Mouse (Mus musculus) right cerebral cortex, postnatal 14 days (tissue): ENCODE data around the gene Tmem178.
A peak's percentile ranks its signal among the peaks of the same experiment; 100 is the strongest.
"Not testable (repeated sequence)": the region's sequence is repeated elsewhere in the genome, so short reads cannot be mapped to it uniquely, and the experiment has no call there.

Experiments
- DNase-seq: peaks from one replicate; pipeline ENCODE4 v3.0.0; 2022

Tmem178 gene

DNA sequence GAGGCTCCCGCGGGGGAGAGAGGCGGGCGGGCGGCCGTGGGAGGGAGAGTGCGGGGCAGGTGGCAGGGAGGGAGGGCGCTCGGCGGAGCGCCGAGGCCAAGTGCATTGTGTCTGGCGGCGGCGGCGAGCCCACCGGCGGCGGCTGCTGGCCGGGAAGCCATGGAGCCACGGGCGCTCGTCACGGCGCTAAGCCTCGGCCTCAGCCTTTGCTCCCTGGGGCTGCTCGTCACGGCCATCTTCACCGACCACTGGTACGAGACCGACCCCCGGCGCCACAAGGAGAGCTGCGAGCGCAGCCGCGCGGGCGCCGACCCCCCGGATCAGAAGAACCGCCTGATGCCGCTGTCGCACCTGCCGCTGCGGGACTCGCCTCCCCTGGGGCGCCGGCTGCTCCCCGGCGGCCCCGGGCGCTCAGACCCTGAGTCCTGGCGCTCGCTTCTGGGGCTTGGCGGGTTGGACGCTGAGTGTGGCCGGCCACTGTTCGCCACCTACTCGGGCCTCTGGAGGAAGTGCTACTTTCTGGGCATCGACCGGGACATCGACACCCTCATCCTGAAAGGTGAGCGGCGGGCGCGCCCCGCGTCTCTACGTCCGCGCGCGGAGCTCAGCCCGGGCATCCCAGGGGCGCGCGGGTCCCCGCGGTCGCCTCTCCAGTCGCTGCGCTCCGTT is at the start of gene Tmem178:
Gene Tmem178 (plus strand): TSS at position 103 of the 669 bp plus-strand sequence.
- DNase-seq = peak; percentile 33

- no peak for DNase-seq
Observed at GRCm38 (mm10) chr17:80896481-80896880, 48.0 kb upstream of the Tmem178 start.

- no peak for DNase-seq
Observed at GRCm38 (mm10) chr17:80897709-80898440, 46.6 kb upstream of the Tmem178 start.

GRCm38 (mm10) chr17:80899513-80900199 is 44.8 kb upstream of the Tmem178 start:
- DNase-seq = no peak

DNA sequence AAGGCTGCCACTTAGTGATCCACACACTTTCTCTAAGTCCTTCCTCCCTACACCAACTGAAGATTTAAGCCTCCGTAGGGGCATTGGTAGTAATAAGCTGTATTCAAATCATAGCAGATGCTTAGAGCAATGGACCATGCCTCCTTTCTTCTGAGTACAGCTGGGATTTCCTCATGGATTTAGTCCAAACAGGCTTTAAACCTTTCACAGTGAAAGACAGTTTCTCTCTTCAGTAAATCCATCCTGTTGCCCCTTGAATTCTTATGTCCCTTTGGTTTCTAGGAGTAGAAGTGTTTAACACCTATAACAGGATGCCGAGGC is 44.3 kb upstream of the Tmem178 start:
- no peak for DNase-seq

GRCm38 (mm10) chr17:80901885-80902284 is 42.5 kb upstream of the Tmem178 start:
- no peak for DNase-seq

DNA sequence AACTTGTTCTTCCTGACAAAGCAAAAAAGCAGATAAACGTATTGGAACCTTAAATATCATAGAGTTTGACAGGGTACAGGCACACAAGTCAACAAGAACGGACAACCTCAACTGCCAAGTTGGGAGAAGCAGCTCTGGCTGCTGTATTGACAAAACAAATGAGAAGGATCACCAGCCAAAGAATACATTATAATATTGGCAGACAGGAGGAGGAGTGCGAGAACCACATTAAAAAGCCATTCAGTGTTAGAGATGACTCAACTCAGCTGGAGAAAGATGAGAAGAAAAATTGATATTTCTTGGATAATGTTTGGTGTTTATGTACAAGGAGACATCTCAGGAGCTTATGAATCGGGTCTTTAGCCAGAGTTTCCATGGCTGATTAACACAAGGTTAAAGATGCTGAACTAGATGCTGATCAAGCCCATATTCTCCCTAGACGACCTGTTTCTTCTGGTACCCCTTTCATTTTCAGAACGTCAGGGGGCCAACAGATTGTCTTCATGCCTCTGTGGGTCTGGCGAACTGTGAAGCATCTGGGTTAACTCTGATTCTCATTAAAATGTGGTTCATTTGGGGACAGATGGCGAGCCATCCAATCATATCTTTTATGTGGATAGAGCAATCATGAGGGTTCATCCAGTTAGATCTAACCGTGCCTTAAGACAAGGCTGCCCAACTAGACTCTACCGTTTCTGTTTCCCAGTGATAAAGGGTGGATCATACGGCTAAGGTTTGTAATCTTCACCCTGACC is 41.1 kb upstream of the Tmem178 start:
- no peak for DNase-seq

GRCm38 (mm10) chr17:80904061-80904460 is 40.4 kb upstream of the Tmem178 start:
- no peak for DNase-seq

DNA sequence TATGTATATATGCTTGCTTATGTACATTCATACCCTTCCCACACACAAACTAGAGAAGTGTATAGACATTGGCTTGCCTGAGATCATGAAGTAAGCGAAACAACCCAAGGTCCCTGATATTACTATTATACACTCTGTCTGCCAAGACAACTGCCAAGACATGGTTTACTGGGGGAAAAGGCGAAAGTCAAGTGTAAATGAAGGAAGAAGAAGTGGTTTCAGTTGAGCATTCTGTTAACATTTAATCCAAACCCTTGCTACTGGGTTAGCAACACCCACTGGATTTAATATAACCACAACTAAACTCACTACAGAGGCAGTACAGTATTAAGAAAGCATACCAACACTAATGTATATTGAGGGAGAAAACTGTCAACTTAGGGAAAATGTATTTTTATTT is 28.8 kb upstream of the Tmem178 start:
- DNase-seq = no peak

GRCm38 (mm10) chr17:80919261-80919660 is 25.2 kb upstream of the Tmem178 start:
- DNase-seq = no peak

- DNase-seq = peak; percentile 40
Observed at GRCm38 (mm10) chr17:80921286-80922134, 22.9 kb upstream of the Tmem178 start.

GRCm38 (mm10) chr17:80925554-80925953 is 18.9 kb upstream of the Tmem178 start:
- DNase-seq = no peak

- no peak for DNase-seq
Observed at GRCm38 (mm10) chr17:80927151-80927550, 17.3 kb upstream of the Tmem178 start.

DNA sequence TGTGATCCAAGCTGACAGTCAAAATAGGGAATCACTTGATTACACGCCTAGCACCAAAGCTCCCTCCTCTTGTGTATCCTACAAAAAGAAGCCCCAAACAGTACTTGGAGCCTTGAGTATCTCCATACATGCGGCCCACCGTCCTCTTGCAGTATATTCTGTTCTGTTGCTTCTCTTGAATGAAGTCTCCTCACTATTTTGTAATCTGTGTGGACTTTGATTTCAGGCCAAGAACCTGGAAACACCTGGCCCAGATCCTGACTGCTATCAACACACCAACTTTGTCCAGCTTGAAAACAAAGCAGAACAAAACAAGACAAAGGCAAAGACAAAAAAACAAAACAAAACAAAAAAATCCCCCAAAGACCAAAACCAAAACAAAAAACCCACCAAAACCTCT is 11.7 kb upstream of the Tmem178 start:
- DNase-seq = no peak

DNA sequence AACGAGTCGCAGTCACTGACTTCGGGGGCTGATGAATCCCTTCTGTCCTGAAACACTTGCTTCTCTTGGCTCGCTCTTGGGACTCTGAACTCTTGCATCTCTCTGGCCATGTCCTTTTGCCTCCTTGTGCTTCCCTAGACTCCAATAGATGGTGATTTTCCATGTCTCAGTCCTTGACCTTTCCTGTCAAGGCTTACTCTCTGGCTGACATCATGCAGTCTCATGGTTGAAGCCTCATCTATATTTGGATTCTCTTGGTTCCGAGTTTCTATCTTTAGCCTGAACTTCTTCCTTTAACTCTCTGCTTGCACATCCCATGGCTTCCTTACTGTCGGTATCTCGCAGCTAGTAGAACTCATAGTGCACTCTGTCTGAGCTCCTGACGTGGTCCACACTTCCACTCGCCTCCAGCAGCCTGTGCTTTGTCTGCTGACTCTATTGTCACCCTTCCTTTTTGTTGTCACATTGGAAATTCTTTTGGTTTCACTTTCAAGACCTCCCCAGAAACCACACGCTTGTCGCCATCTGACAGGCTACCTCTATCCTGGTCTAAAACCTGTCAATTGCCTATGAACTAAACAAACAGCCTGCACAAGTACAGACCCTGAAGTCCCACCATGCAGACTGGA is 10.9 kb upstream of the Tmem178 start:
- no peak for DNase-seq

- DNase-seq = no peak
Observed at GRCm38 (mm10) chr17:80935807-80936519, 8.5 kb upstream of the Tmem178 start.

DNA sequence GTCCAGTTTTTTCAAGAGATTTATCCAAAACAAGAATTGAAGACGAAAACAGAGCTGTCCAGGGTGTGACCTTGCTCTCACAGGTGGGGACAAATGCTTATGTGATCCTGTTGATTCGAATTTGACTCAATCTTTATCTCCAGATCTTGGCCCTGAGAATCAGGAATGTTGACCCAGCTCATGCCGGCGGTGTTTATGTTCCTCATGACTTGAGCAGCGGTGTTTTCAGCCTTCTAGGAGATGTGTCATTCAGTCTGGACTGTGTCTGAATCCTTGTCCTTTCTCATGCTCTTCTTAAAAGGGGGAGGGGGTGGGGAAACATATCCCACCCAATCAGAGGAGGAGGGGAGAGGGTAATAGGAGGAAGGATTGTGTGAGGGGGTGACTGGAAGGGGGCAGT is 7.9 kb upstream of the Tmem178 start:
- DNase-seq = no peak

- no peak for DNase-seq
Observed at GRCm38 (mm10) chr17:80939833-80940232, 4.6 kb upstream of the Tmem178 start.

DNA sequence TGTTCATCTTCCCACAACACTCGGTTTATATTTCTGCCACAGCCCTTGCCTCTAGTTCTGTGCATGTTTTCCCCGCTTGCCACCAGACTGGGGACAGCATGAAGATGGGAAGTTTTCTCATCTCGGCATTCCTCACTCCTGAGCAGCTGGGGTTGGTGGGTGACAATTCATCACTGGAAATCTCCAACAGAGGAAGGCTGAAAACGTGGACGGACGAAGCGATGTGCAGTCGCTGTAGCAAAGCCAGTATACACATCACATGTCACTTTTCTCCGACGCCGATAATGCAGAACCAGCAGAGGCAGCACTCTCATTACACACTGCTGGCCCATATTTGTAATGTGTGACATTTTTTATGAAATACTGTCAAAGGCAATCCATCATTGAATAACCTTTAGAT is 2.6 kb upstream of the Tmem178 start:
- no peak for DNase-seq

- DNase-seq = peak; percentile 25
Observed at GRCm38 (mm10) chr17:80943835-80944529, 450 bp upstream of the Tmem178 start.

- not testable (repeated sequence) for DNase-seq
Observed at GRCm38 (mm10) chr17:80945510-80945909, 1.1 kb downstream of the Tmem178 start.
